Mouse (Mus musculus): Measurements from ENCODE around the gene Tmc1.
A peak's percentile ranks its signal among the peaks of the same experiment; 100 is the strongest.

The Tmc1 gene

DNA sequence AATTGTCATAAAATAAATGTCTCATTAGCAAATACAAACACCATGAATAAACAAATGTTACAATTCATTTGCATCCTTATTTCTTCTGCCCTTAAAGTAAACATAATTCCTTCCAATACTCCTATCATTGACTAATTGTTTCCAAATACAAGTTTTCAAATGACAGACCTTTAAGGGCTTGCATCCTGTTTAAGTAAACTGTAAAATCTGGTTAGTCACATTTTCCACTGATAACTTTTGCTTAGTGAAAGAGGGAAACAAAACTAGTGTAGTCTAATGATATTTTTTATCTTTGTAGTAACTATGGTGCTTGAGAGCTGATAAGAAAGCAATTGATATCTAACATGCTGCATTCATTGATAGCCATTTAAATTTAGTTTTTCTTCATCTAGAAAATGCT is 154.5 kb downstream of the Tmc1 start:
- no peak for DNase-seq (ENCODE audit: low read depth, low spot score)

- peak; percentile 38 for DNase-seq (ENCODE audit: low read depth, low spot score)
Measured at GRCm38 (mm10) chr19:20797558-20798101, 156.4 kb downstream of the Tmc1 start.

DNA sequence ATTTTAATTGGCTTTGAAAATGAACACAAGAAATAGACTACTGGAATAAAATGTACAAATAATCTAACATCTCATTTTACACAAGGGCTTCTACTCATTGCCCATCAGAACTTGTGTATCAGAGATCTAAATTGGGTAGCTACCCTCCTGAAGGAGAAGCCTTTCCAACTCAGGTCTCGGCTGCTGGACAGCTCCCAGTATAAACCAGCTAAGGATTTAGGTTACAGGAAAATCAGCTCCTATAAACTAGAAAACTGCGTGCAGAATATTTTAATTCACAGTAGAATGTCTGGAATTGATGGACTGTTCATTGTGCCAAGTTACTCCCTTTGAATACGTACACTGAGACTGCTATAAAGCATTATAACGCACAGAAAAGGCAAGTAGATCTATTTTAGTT is 158.0 kb downstream of the Tmc1 start:
- no peak for DNase-seq (ENCODE audit: low read depth, low spot score)

DNA sequence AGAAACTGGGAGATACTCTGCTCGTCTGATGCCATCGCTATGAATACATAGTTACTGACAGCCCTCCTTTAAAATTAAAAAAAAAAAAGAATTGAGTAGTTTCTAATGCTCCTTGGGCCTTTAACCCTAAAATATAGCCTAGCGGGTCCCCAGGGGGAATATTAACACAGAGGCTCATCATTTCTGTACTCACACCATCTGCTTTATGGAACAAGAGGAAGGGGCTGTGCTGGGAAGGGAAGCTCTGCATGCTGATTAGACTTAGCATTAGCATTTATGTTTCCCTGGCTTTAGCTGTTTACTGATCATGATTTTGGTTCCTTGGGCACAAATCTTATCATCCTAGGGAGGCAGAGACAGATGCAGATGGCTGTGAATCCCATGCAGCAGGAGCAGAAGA is 159.0 kb downstream of the Tmc1 start:
- DNase-seq (ENCODE audit: low read depth, low spot score): no peak

GRCm38 (mm10) chr19:20792811-20793210 is 161.2 kb downstream of the Tmc1 start:
- peak; percentile 68 for DNase-seq (ENCODE audit: low read depth, low spot score)

GRCm38 (mm10) chr19:20787289-20787688 is 166.7 kb downstream of the Tmc1 start:
- no peak for DNase-seq (ENCODE audit: low read depth, low spot score)

DNA sequence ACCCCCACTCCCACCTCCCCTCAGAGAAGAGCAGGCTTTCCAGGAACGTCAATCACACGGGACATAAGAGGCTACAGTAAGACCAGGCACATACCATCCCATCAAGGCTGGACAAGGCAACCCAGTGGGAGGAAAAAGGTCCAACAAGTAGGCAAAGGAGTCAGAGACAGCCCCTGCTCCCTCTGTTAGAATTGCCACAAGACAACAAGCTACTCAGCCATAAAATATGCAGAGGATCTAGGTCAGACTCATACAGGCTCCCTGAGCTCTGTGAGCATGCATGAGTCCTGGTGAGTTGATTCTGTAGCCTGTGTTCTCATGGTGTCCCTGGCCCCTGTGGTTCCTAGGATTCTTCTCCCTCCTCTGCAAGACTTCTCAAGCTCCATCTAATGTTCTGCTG is 178.3 kb downstream of the Tmc1 start:
- no peak for DNase-seq (ENCODE audit: low read depth, low spot score)

GRCm38 (mm10) chr19:20773941-20774340 is 180.1 kb downstream of the Tmc1 start:
- DNase-seq (ENCODE audit: low read depth, low spot score): no peak

GRCm38 (mm10) chr19:20764214-20764613 is 189.8 kb downstream of the Tmc1 start:
- peak; percentile 19 for DNase-seq (ENCODE audit: low read depth, low spot score)

DNA sequence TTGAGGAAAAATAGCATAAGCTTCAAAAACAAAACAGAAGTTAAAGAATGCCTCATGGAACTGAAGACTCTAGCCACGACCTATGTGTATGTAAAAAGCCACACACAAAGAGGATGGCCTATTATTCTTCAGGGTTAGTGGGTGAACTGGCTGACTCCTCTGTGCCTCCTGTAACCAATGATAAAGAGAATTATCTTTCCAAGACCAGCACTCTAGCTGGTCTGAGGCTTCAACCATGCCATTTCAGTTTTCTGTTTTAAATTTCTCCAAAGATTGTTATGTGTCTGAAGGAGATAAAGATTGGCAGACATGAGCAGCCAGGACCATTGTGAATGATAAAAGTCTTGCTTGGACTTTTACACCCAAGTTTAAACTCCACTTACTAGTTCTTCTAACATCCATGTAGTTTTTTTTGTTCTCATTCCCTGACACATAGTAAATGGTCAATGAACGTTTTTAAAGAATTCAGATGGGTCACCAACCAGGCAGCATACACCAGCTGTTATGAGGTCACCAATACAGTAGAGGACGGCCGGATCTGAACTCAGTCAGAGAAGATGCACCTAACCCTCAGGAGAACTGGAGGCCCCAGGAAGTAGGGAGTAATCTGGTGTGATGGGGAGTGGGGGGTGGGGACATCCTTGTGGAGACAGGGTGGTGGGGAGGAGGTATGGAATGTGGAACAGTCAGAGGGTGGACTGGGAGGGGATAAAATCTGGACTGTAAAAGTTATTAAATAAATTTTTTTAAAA is 192.2 kb downstream of the Tmc1 start:
- DNase-seq (ENCODE audit: low read depth, low spot score): no peak

- DNase-seq (ENCODE audit: low read depth, low spot score): no peak
Measured at GRCm38 (mm10) chr19:20761119-20761518, 192.9 kb downstream of the Tmc1 start.

GRCm38 (mm10) chr19:20744630-20745029 is 209.4 kb downstream of the Tmc1 start:
- DNase-seq (ENCODE audit: low read depth, low spot score): no peak

Measured in telencephalon, adult 2 months (tissue).